Mouse (Mus musculus): Measurements from ENCODE around the gene Olfr365. TPM values are rescaled to one million over a fixed set of nuclear protein-coding genes. Genes with fewer than 3 reads are reported as not detected.

The Olfr365 gene
- polyA plus RNA-seq (2016; fragmentation: Nextera tagmentation; extraction: Ambion mirVana) = not detected in 2 replicates

GRCm38 (mm10) chr2:37187898-37188297 is at the start of gene Olfr365:
Olfr365 (plus strand) TSS chr2:37188198.
- Histone ChIP-seq H3K9ac (no peak within 1 kb of the TSS), H3K36me3 (no peaks in the 10 kb centered on the region), H3K9me3 (replicated peaks) (peaks cover 6% of the 10 kb centered on the region; the same call in 1 of the 2 replicates), H3K27ac (no peak within 1 kb of the TSS), H3K4me2 (replicated peaks) (no peak within 1 kb of the TSS), H3K4me3 (no peak within 1 kb of the TSS), H3K27me3 (no peaks in the 10 kb centered on the region), H3K4me1 (no peaks in the 10 kb centered on the region)
- ATAC-seq (ENCODE audit: low FRiP score) = no peak
- WGBS = 82% methylated on average over 3 of the region's 3 CpGs

GRCm38 (mm10) chr2:37139022-37139421 is 49.0 kb upstream of the Olfr365 start, which contains the start of gene Olfr364-ps1:
Olfr364-ps1 (plus strand) TSS chr2:37139322.
- H3K4me3 ChIP-seq = no peak within 1 kb of the TSS
- no peaks in the 10 kb centered on the region for H3K4me1 ChIP-seq
- no peak within 1 kb of the TSS for H3K27ac ChIP-seq
- no peak within 1 kb of the TSS for H3K4me2 ChIP-seq (replicated peaks)
- H3K9me3 ChIP-seq (replicated peaks) = no peaks in the 10 kb centered on the region; the same call in 1 of the 2 replicates
- H3K27me3 ChIP-seq = no peaks in the 10 kb centered on the region
- WGBS = 89% methylated on average over 3 of the region's 3 CpGs
- no peaks in the 10 kb centered on the region for H3K36me3 ChIP-seq
- H3K9ac ChIP-seq = no peak within 1 kb of the TSS
- no peak for ATAC-seq (ENCODE audit: low FRiP score)

- Histone ChIP-seq H3K4me3 (no peak within 1 kb of the TSS), H3K4me1 (no peaks in the 10 kb centered on the region), H3K27me3 (no peaks in the 10 kb centered on the region), H3K9me3 (replicated peaks) (peaks cover 15% of the 10 kb centered on the region), H3K4me2 (replicated peaks) (no peak within 1 kb of the TSS), H3K36me3 (no peaks in the 10 kb centered on the region), H3K27ac (no peak within 1 kb of the TSS), H3K9ac (no peak within 1 kb of the TSS)
- no peak for ATAC-seq (ENCODE audit: low FRiP score)
Observed at GRCm38 (mm10) chr2:37211274-37211673, 23.3 kb downstream of the Olfr365 start, which contains the start of gene Olfr366. Olfr366 (plus strand) TSS chr2:37211574.

Other genes with a start within 250 kb of the Olfr365 start
- gene Olfr357, start 194.4 kb upstream of the Olfr365 start, polyA plus RNA-seq (2016; fragmentation: Nextera tagmentation; extraction: Ambion mirVana) = not detected in 2 replicates
- not detected in 2 replicates for gene Olfr358, start 178.9 kb upstream of the Olfr365 start, polyA plus RNA-seq (2016; fragmentation: Nextera tagmentation; extraction: Ambion mirVana)
- gene Olfr360, start 122.5 kb upstream of the Olfr365 start, polyA plus RNA-seq (2016; fragmentation: Nextera tagmentation; extraction: Ambion mirVana) = not detected in 2 replicates
- not detected in 2 replicates for gene Olfr361, start 98.9 kb upstream of the Olfr365 start, polyA plus RNA-seq (2016; fragmentation: Nextera tagmentation; extraction: Ambion mirVana)
- not detected in 2 replicates for gene Olfr362, start 70.3 kb upstream of the Olfr365 start, polyA plus RNA-seq (2016; fragmentation: Nextera tagmentation; extraction: Ambion mirVana)
- not detected in 2 replicates for gene Olfr364-ps1, start 48.9 kb upstream of the Olfr365 start, polyA plus RNA-seq (2016; fragmentation: Nextera tagmentation; extraction: Ambion mirVana)
- not detected in 2 replicates for gene Olfr366, start 23.4 kb downstream of the Olfr365 start, polyA plus RNA-seq (2016; fragmentation: Nextera tagmentation; extraction: Ambion mirVana)
- not detected in 2 replicates for gene Olfr368, start 138.3 kb downstream of the Olfr365 start, polyA plus RNA-seq (2016; fragmentation: Nextera tagmentation; extraction: Ambion mirVana)
- gene Pdcl, start 171.1 kb downstream of the Olfr365 start, polyA plus RNA-seq (2016; fragmentation: Nextera tagmentation; extraction: Ambion mirVana) = 73.3 and 81.1 TPM in 2 replicates
- 34.2 and 35.0 TPM in 2 replicates for gene Rc3h2, start 234.7 kb downstream of the Olfr365 start, polyA plus RNA-seq (2016; fragmentation: Nextera tagmentation; extraction: Ambion mirVana)

All from hindbrain, embryonic 12.5 days (tissue).